11 mouse cellular contexts compared by ENCODE assay signal in genomic region chr9:122701817-122702216, GRCm38 (mm10). TPM values are rescaled to one million over a fixed set of nuclear protein-coding genes. Genes with fewer than 3 reads are reported as not detected.
DNase-seq lines count a peak whose midpoint lies in the region; ATAC-seq lines count a peak whose summit lies in the region.
"Had no signal": no experiment of that assay in that cellular context is flagged by ENCODE, and none has a peak within 500 bp of the region (broad histone marks: within the 10 kb centered on the region; RNA-seq: fewer than 3 reads in every experiment).

No protein-coding gene starts in this region.

- no peak for DNase-seq in frontal cortex, adult 2 months (ENCODE audit: extremely low spot score in 1 of 2, low spot score in 1 of 2)
- peak; percentile 42 for DNase-seq in ovary, postnatal 14 days (ENCODE audit: low spot score)
- DNase-seq in ovary, postnatal 36 days (ENCODE audit: low spot score): no peak
- peak; percentile 46 for DNase-seq in embryo, embryonic 9.5 days (ENCODE audit: extremely low spot score)
- DNase-seq in retina, postnatal 1 day: peak; percentile 49
- no peak for DNase-seq in right cerebral cortex, postnatal 10 days (ENCODE audit: low spot score in 2 of 2)
- no peak for DNase-seq in gastrocnemius, adult 8-10 months (ENCODE audit: low spot score in 2 of 2)

- ATAC-seq in frontal cortex, adult (ENCODE audit: low TSS enrichment): peak; percentile 91
- ATAC-seq: hindbrain, postnatal 0 days had no signal

RNA-seq across cellular contexts. Expression of gene Topaz1, which starts 45.3 kb away (rescaled TPM):
- not detected in 2 replicates for polyA plus RNA-seq in frontal cortex, adult 2 months (2012; rRNA removed)
- total RNA-seq in gastrocnemius, adult 8-10 months (2022): not detected
- total RNA-seq: hindbrain, postnatal 0 days had no signal
- polyA plus RNA-seq: embryonic facial prominence, embryonic 12.5 days; hindbrain, postnatal 0 days; spleen, adult 2 months had no signal

Comparison
In these comparisons a context has a peak if more than half of its experiments do, and no peak if none do; other contexts are left out.
1. DNase-seq: peak in ovary, postnatal 14 days (single experiment), embryo, embryonic 9.5 days (single experiment) and retina, postnatal 1 day (single experiment); none in frontal cortex, adult 2 months (0 of 2), ovary, postnatal 36 days (single experiment), right cerebral cortex, postnatal 10 days (0 of 2) and gastrocnemius, adult 8-10 months (0 of 2).